Mouse (Mus musculus): Measurements from ENCODE around the gene Runx1. TPM values are rescaled to one million over a fixed set of nuclear protein-coding genes. Genes with fewer than 3 reads are reported as not detected.

Runx1 gene
- total and polyA plus RNA-seq, 3 experiments, result 3.1 to 10.9 (median 4.7) TPM

- H3K79me2 ChIP-seq (replicated peaks; ENCODE audit: control insufficient read depth, extremely low read depth, insufficient read depth, poor library complexity, severe bottlenecking), result no peaks in the 10 kb centered on the region
- no peak overlapping the region for H3K27ac ChIP-seq (ENCODE audit: insufficient read depth, low read depth)
- no peaks in the 10 kb centered on the region for H3K9me3 ChIP-seq (replicated peaks; ENCODE audit: low read length)
- no peak overlapping the region for H3K9ac ChIP-seq (ENCODE audit: insufficient read depth, low read depth)
- H3K4me1 ChIP-seq (ENCODE audit: control insufficient read depth in 1 of 2, insufficient read depth in 2 of 2), result peaks cover 7 to 14% of the 10 kb centered on the region in 2 experiments; a peak in 3 of 4 replicates
- dilution Hi-C loops (cut with MboI; ENCODE audit: extremely low pct_ligation_motif_present, extremely low pct_unique_long_range_greater_than_20kb, low sequenced_read_pairs), result no loop called here
- peaks cover 10 to 66% of the 10 kb centered on the region in 2 experiments for H3K36me3 ChIP-seq (replicated peaks in 1 of 2; ENCODE audit: control insufficient read depth in 1 of 2, insufficient read depth in 1 of 2, low read length in 1 of 2)
- no peak for TF ChIP-seq ZNF384 (IDR thresholded peaks at IDR 0.05; ENCODE audit: low read depth, low read length)
- no peak for TF ChIP-seq ZKSCAN1 (IDR thresholded peaks at IDR 0.05; ENCODE audit: borderline replicate concordance, low read depth, low read length)
- no peak for TF ChIP-seq NRF1 (IDR thresholded peaks at IDR 0.05; ENCODE audit: low read depth, low read length)
- no peak for TF ChIP-seq MYC (IDR thresholded peaks at IDR 0.05; ENCODE audit: low read depth, low read length)
- TF ChIP-seq CHD2 (IDR thresholded peaks at IDR 0.05; ENCODE audit: low read length), result no peak
- TF ChIP-seq MXI1 (IDR thresholded peaks at IDR 0.05; ENCODE audit: low read depth, low read length), result 0 out of 2 replicates have a peak, but pooled peaks have one; percentile 4
- no peak for TF ChIP-seq JUND (conservative IDR thresholded peaks at IDR 0.05; ENCODE audit: low read depth, low read length)
- no peak overlapping the region for H3K4me3 ChIP-seq (replicated peaks in 1 of 3; ENCODE audit: low read depth in 2 of 3, low read length in 2 of 3, poor library complexity in 1 of 3)
- 0 out of 2 replicates have a peak overlapping the region, but pooled peaks have one; percentile 31 for H3K4me2 ChIP-seq (ENCODE audit: insufficient read depth, low read depth, poor library complexity, severe bottlenecking)
- in situ Hi-C loops (cut with MboI; ENCODE audit: low pct_ligation_motif_present, low pct_unique_long_range_greater_than_20kb, low sequenced_read_pairs), result no loop called here
- no peak for DNase-seq (ENCODE audit: extremely low read depth)
- no peaks in the 10 kb centered on the region for H3K27me3 ChIP-seq (replicated peaks)
Observed at GRCm38 (mm10) chr16:92684423-92685211, 141.3 kb downstream of the Runx1 start.

GRCm38 (mm10) chr16:92676630-92677029, 149.3 kb downstream of the Runx1 start:
- Histone ChIP-seq H3K4me3 (replicated peaks in 1 of 3; ENCODE audit: low read depth in 2 of 3, low read length in 2 of 3, poor library complexity in 1 of 3) (no peak overlapping the region), H3K4me2 (ENCODE audit: insufficient read depth, low read depth, poor library complexity, severe bottlenecking) (peak overlapping the region; percentile 90), H3K9ac (ENCODE audit: insufficient read depth, low read depth) (peak overlapping the region; percentile 34; the same call in 1 of the 2 replicates), H3K27ac (ENCODE audit: insufficient read depth, low read depth) (peak overlapping the region; percentile 95), H3K36me3 (replicated peaks in 1 of 2; ENCODE audit: control insufficient read depth in 1 of 2, insufficient read depth in 1 of 2, low read length in 1 of 2) (peaks cover 2 to 53% of the 10 kb centered on the region in 2 experiments), H3K9me3 (replicated peaks; ENCODE audit: low read length) (no peaks in the 10 kb centered on the region), H3K4me1 (ENCODE audit: control insufficient read depth in 1 of 2, insufficient read depth in 2 of 2) (peaks cover 23 to 64% of the 10 kb centered on the region in 2 experiments), H3K79me2 (replicated peaks; ENCODE audit: control insufficient read depth, extremely low read depth, insufficient read depth, poor library complexity, severe bottlenecking) (no peaks in the 10 kb centered on the region), H3K27me3 (replicated peaks) (no peaks in the 10 kb centered on the region)
- dilution Hi-C loops (cut with MboI; ENCODE audit: extremely low pct_ligation_motif_present, extremely low pct_unique_long_range_greater_than_20kb, low sequenced_read_pairs) (no loop called here), in situ Hi-C loops (cut with MboI; ENCODE audit: low pct_ligation_motif_present, low pct_unique_long_range_greater_than_20kb, low sequenced_read_pairs) (no loop called here)
- TF ChIP-seq KAT2A (IDR thresholded peaks at IDR 0.05; ENCODE audit: insufficient replicate concordance, low read length) (no peak), MEF2A (IDR thresholded peaks at IDR 0.05; ENCODE audit: borderline replicate concordance, low read depth, low read length) (no peak), TBP (conservative IDR thresholded peaks at IDR 0.05; ENCODE audit: low read depth, low read length) (no peak), EP300 (IDR thresholded peaks at IDR 0.05; ENCODE audit: low read length) (no peak), ZKSCAN1 (IDR thresholded peaks at IDR 0.05; ENCODE audit: borderline replicate concordance, low read depth, low read length) (no peak), MAX (IDR thresholded peaks at IDR 0.05; ENCODE audit: low read length) (no peak), ZMIZ1 (IDR thresholded peaks at IDR 0.05; ENCODE audit: low read depth, low read length) (no peak), MAZ (IDR thresholded peaks at IDR 0.05; ENCODE audit: low read depth, low read length) (no peak), UBTF (IDR thresholded peaks at IDR 0.05; ENCODE audit: low read depth, low read length) (no peak), CHD1 (IDR thresholded peaks at IDR 0.05; ENCODE audit: low read depth, low read length) (no peak)
- no peak for DNase-seq (ENCODE audit: extremely low read depth)
